Mouse (Mus musculus) megakaryocyte, embryonic 14.5 days (primary cell): Measurements from ENCODE around the gene Nfib.

ENCODE experiments used
- FLI1 ChIP-seq: IDR thresholded peaks from 2 replicates; pipeline ENCODE4 v1.6.1; 2012; ENCODE audit warnings: low read length, inconsistent platforms, mixed read lengths
- GATA1 ChIP-seq: IDR thresholded peaks from 3 replicates; pipeline ENCODE4 v1.6.1; 2012; ENCODE audit warnings: mixed read lengths, low read length, inconsistent platforms, borderline replicate concordance

DNA sequence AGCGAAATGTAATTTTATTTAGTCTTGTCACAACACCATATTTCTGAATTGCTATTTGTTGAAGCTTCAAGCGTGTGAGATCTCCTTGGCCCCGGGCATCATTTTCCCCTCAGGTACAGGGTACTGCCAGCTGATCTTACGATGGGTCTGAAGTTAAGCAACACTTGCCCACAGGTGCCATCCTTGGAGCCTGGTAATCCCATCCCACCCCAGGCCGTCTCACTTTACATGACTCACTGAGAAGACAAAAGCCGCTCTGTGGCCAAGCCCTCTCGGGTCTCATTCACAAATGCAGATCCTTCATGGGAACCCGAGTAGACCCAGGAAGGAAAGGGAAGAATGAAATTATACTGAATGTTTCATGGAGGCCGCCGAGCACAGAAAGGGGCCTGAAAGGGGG lies 18.5 kb upstream of the Nfib start:
- TF ChIP-seq FLI1 (no peak), GATA1 (no peak)
